Mouse (Mus musculus) heart, postnatal 0 days (tissue): ENCODE data around the gene Agpat3.

Source experiments
- CTCF ChIP-seq: IDR thresholded peaks from 2 replicates; pipeline ENCODE4 v1.5.1; 2016; ENCODE audit warnings: antibody characterized with exemption, control low read depth, low read depth
- EP300 ChIP-seq: IDR thresholded peaks from 2 replicates; pipeline ENCODE4 v1.6.1; 2016; ENCODE audit warnings: antibody characterized with exemption, low read depth

DNA sequence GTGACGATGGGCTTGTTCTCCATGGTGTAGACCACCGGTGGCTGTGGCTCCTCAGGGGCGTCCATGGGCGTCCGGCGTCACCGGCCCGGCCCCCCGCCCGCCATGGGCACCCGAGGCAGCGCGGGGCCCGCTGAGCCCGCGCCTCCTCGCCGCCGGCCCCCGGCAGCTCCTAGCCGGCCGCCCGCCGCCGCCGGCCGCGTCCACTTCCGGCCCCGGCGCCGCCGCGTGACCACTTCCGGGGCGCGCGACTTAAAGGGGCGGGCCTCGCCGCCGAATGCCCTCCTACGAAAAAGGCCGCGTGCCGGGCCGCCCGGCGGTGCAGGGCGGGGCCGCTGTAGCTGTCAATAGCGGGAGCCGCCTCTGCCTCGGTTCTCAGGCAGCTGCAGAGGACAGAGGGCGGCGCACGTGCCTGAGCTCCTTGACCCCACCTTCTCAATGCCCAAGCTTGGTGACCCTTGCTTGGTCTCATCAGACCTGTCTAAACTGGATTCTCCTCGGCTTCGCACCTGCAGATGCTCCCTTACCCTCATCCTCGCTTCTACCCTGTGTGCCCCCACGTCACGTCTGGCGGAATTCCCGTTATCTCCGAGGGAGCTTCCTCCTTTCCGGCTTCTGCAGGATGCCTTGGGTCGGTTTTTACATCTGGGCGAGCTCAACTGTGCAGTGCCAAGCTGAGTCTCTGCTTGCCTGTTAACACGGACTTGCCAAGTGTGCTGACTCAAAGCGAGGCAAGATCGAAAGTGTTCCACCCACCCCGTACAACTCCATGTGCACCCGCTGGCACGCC lies 107.7 kb downstream of the Agpat3 start, which contains the start of gene Trappc10:
- no peak for TF ChIP-seq CTCF
- TF ChIP-seq EP300: no peak
